Mouse (Mus musculus) hindbrain, postnatal 0 days (tissue): ENCODE measurements around the gene Zfp654. TPM values are rescaled to one million over a fixed set of nuclear protein-coding genes. Genes with fewer than 3 reads are reported as not detected.

ENCODE experiments used
- ATAC-seq: fragments of 200-750 bp; cut with Nextera tagmentation; 2 replicates; pipeline ENCODE4 v1.8.0; 2017; ENCODE audit warnings: mild to moderate bottlenecking, moderate TSS enrichment, moderate library complexity
- DNase-seq: peaks from one replicate; pipeline ENCODE4 v3.0.0-alpha.2; 2015; ENCODE audit warnings: low spot score
- H3K27ac ChIP-seq: fragments of 300-500 bp; sonication (generic); 2 replicates; pipeline ENCODE4 v1.5.1; 2014; ENCODE audit warnings: mild to moderate bottlenecking
- H3K27me3 ChIP-seq: fragments of 300-500 bp; sonication (generic); 2 replicates; pipeline ENCODE4 v1.6.1; 2014; ENCODE audit warnings: low read length, mixed read lengths; ENCODE audit not compliant: insufficient read depth
- H3K36me3 ChIP-seq: fragments of 300-500 bp; sonication (generic); 2 replicates; pipeline ENCODE4 v1.6.1; 2014; ENCODE audit warnings: low read length, mixed read lengths; ENCODE audit not compliant: insufficient read depth
- H3K4me1 ChIP-seq: fragments of 300-500 bp; sonication (generic); 2 replicates; pipeline ENCODE4 v1.6.1; 2014; ENCODE audit warnings: antibody characterized with exemption, low read length, mixed read lengths; ENCODE audit not compliant: insufficient read depth
- H3K4me2 ChIP-seq: fragments of 300-500 bp; sonication (generic); 2 replicates; pipeline ENCODE4 v1.6.1; 2014; ENCODE audit warnings: low read depth, mild to moderate bottlenecking, low read length, moderate library complexity, mixed read lengths
- H3K4me3 ChIP-seq: fragments of 300-500 bp; sonication (generic); 2 replicates; pipeline ENCODE4 v1.5.1; 2014; ENCODE audit warnings: low read length
- H3K9ac ChIP-seq: fragments of 300-500 bp; sonication (generic); replicated peaks from 2 replicates; pipeline ENCODE4 v1.6.1; 2014; ENCODE audit warnings: mild to moderate bottlenecking, low read length, moderate library complexity, mixed read lengths
- H3K9me3 ChIP-seq: fragments of 300-500 bp; sonication (generic); 2 replicates; pipeline ENCODE4 v1.6.1; 2016; ENCODE audit warnings: low read length, mixed read lengths
- CTCF ChIP-seq: IDR thresholded peaks from 2 replicates; pipeline ENCODE4 v1.5.1; 2016; ENCODE audit warnings: antibody characterized with exemption, control low read depth, low read depth
- WGBS: fragments of 180-500 bp; shearing (Covaris S2); extraction: QIAGEN DNeasy Blood & Tissue Kit; methylation state at CpG from one replicate; pipeline ENCODE4 v1.1.7; 2014; 5-methylcytosine and 5-hydroxymethylcytosine counted together
- polyA plus RNA-seq: library from polyadenylated mRNA; unstranded; fragments of >200 nt; fragmentation: Nextera tagmentation; extraction: Ambion mirVana; gene quantifications from 2 replicates; pipeline ENCODE4 v1.2.1, GENCODE M21; 2015
- total RNA-seq: library from RNA; depleted of rRNA; stranded (reverse); fragments of >200 nt; gene quantifications from 2 replicates; pipeline ENCODE4 v1.2.3, GENCODE M21; 2014

Zfp654 gene
- total and polyA plus RNA-seq, 2 experiments from 2014 or later, result 3.0 to 7.3 TPM

DNA sequence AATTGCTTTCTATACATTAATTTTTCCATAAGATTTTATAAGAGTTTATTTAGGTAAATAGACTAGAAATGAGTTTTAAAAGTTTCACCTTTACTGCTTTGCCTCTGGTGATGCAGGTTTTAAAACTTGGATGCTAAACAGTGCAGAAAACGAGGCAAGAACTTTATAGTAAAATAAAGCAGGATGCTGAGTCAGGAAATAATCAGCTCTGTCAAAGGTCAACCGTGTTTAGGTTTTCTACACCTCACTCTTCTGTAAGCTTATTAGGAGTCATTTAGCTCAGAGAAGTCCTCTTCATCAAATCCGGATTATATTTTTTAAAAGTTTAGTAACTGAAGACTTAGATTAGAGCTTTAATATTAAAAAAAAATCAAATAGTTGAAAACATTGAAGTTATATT lies 5.5 kb upstream of the Zfp654 start:
- DNase-seq, result no peak
- H3K4me1 ChIP-seq, result 0 out of 2 replicates have a peak, but pooled peaks cover 5% of the 10 kb centered on the region
- no peak for TF ChIP-seq CTCF
- ATAC-seq, result no peak
- no peaks in the 10 kb centered on the region for H3K9me3 ChIP-seq
- no peak overlapping the region for H3K27ac ChIP-seq
- peaks cover 13% of the 10 kb centered on the region for H3K36me3 ChIP-seq
- no peak overlapping the region for H3K4me2 ChIP-seq
- no peak overlapping the region for H3K4me3 ChIP-seq
- H3K9ac ChIP-seq, result no peak overlapping the region
- 90% methylated on average over 3 of the region's 3 CpGs for WGBS
- H3K27me3 ChIP-seq, result no peaks in the 10 kb centered on the region

- Histone ChIP-seq H3K9ac (peak overlapping the region; percentile 91), H3K27ac (peak overlapping the region; percentile 97), H3K36me3 (peaks cover 12% of the 10 kb centered on the region), H3K4me1 (peaks cover 9% of the 10 kb centered on the region; the same call in 1 of the 2 replicates), H3K9me3 (no peaks in the 10 kb centered on the region), H3K4me2 (peak overlapping the region; percentile 61), H3K27me3 (no peaks in the 10 kb centered on the region), H3K4me3 (peak overlapping the region; percentile 97)
- DNase-seq (no peak), ATAC-seq (no peak)
- WGBS, result 6% methylated on average over 14 of the region's 14 CpGs
- TF ChIP-seq CTCF, result no peak
Measured at GRCm38 (mm10) chr16:64852891-64853290, 1.4 kb upstream of the Zfp654 start.

DNA sequence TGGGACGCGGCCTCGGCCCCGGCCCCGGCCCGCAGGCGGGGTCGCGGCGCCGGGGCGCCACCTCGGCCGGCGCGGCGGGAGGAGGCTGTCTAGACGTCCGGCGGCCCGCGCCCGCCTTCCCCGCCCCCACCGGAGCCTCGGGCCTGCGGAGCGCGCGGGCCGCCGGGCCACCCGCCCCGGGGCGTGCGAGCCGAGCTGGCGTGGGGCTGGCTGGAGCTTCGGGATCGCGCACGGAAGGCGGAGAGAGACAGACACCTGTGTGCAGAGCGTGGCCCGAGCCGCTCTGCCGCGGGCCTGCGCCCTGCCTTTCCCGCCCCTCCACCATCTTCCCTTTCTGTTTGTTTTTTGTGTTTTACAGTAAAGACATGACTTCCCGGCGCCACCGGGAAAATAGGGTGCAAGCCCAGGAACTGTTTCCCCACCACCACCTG lies 1.0 kb upstream of the Zfp654 start:
- Histone ChIP-seq H3K4me3 (peak overlapping the region; percentile 97), H3K9me3 (no peaks in the 10 kb centered on the region), H3K4me2 (peak overlapping the region; percentile 61), H3K27ac (peak overlapping the region; percentile 97), H3K9ac (peak overlapping the region; percentile 91), H3K4me1 (peaks cover 9% of the 10 kb centered on the region; the same call in 1 of the 2 replicates), H3K27me3 (no peaks in the 10 kb centered on the region), H3K36me3 (peaks cover 9% of the 10 kb centered on the region)
- DNase-seq (peak; percentile 49), ATAC-seq (peak; percentile 2)
- WGBS, result 7% methylated on average over 45 of the region's 53 CpGs
- no peak for TF ChIP-seq CTCF

GRCm38 (mm10) chr16:64851085-64851562 lies 328 bp downstream of the Zfp654 start:
- TF ChIP-seq CTCF, result no peak
- peak overlapping the region; percentile 91 for H3K9ac ChIP-seq
- peaks cover 9% of the 10 kb centered on the region; the same call in 1 of the 2 replicates for H3K4me1 ChIP-seq
- ATAC-seq (no peak), DNase-seq (no peak)
- 1% methylated on average over 34 of the region's 45 CpGs for WGBS
- no peaks in the 10 kb centered on the region for H3K27me3 ChIP-seq
- peak overlapping the region; percentile 98 for H3K4me2 ChIP-seq
- H3K9me3 ChIP-seq, result no peaks in the 10 kb centered on the region
- peak overlapping the region; percentile 97 for H3K27ac ChIP-seq
- H3K4me3 ChIP-seq, result peak overlapping the region; percentile 97
- peaks cover 9% of the 10 kb centered on the region for H3K36me3 ChIP-seq

DNA sequence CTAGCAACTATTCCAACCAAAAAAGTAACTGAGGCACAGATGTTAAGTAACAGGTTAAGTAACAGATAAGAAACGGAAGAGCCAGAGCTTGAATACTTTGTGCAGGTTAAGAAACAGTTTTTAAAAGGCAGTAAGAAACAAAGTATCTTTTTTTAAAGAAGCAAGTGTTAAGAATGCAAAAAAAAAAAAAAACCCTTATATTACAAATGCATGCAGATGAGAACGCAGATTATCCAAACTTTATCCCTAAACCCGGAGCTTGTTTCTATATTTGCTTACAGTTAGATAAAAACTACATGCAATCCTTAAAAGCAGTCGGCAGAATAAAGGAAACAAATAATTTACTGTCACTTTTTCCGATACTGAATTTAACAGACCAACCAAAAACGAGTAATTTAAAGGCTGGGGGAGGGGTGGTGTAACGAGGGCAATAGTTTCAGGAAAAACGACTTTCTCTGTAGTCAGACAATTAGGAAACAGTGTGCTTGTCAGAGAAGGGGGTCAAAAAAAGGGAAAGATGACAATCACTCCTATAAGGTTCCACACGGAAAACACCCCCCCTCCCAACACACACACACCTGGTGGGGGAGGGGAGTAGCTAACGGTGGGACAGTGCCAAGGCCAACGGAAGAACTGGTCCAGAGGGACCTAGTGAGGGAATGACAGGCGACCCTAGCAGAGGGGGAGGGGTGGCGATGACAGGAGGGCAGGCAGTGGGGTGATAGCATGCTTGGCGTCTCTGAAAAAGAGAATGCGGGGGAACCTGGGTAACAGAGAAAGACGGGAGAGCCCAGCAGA lies 966 bp downstream of the Zfp654 start:
- peak overlapping the region; percentile 97 for H3K4me3 ChIP-seq
- H3K9me3 ChIP-seq, result no peaks in the 10 kb centered on the region
- ATAC-seq (no peak), DNase-seq (peak; percentile 41)
- peaks cover 9% of the 10 kb centered on the region; the same call in 1 of the 2 replicates for H3K4me1 ChIP-seq
- no peak for TF ChIP-seq CTCF
- peaks cover 5% of the 10 kb centered on the region for H3K36me3 ChIP-seq
- H3K4me2 ChIP-seq, result peak overlapping the region; percentile 98
- peak overlapping the region; percentile 91 for H3K9ac ChIP-seq
- H3K27me3 ChIP-seq, result no peaks in the 10 kb centered on the region
- H3K27ac ChIP-seq, result peak overlapping the region; percentile 97
- 3% methylated on average over 16 of the region's 16 CpGs for WGBS

- Histone ChIP-seq H3K36me3 (no peaks in the 10 kb centered on the region), H3K4me1 (peaks cover 5% of the 10 kb centered on the region; the same call in 1 of the 2 replicates), H3K9ac (no peak overlapping the region), H3K27ac (no peak overlapping the region), H3K9me3 (no peaks in the 10 kb centered on the region), H3K27me3 (no peaks in the 10 kb centered on the region), H3K4me2 (no peak overlapping the region), H3K4me3 (no peak overlapping the region)
- 91% methylated on average over 8 of the region's 8 CpGs for WGBS
- no peak for ATAC-seq
- DNase-seq, result no peak
- TF ChIP-seq CTCF, result peak; percentile 13; the same call in 1 of the 2 replicates
Measured at GRCm38 (mm10) chr16:64845947-64846346, 5.5 kb downstream of the Zfp654 start.

DNA sequence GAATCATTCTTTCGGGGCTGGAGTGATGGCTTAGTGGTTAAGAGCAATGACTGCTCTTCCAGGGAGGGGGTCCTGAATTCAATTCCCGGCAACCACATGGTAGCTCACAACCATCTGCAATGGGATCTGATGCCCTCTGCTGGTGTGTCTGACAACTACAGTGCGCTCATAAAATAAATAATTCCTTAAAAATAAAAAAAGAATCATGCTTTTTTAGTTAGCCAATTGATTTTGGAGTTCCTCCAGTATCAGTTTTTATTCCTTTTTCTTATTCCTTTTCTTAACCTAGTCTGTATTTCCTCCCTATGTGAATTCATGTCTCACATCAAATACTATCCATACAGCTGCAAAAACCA lies 9.1 kb downstream of the Zfp654 start:
- no peak for DNase-seq
- no peaks in the 10 kb centered on the region for H3K4me1 ChIP-seq
- WGBS, result 96% methylated on average over 3 of the region's 3 CpGs
- no peaks in the 10 kb centered on the region for H3K36me3 ChIP-seq
- H3K4me2 ChIP-seq, result no peak overlapping the region
- H3K27ac ChIP-seq, result no peak overlapping the region
- no peaks in the 10 kb centered on the region for H3K27me3 ChIP-seq
- ATAC-seq, result no peak
- H3K4me3 ChIP-seq, result no peak overlapping the region
- no peaks in the 10 kb centered on the region for H3K9me3 ChIP-seq
- H3K9ac ChIP-seq, result no peak overlapping the region
- TF ChIP-seq CTCF, result peak; percentile 28; the same call in 1 of the 2 replicates
